Comparison of ENCODE assay signal across 9 mouse cellular contexts in genomic region chr13:63906516-63906915, GRCm38 (mm10).
DNase-seq lines count a peak whose midpoint lies in the region; ATAC-seq lines count a peak whose summit lies in the region.
"Had no signal": no experiment of that assay in that cellular context is flagged by ENCODE, and none has a peak within 500 bp of the region (broad histone marks: within the 10 kb centered on the region; RNA-seq: fewer than 3 reads in every experiment).

No protein-coding gene starts in this region.

- H3K9me3 ChIP-seq in hindbrain, embryonic 15.5 days, result no peaks in the 10 kb centered on the region
- no peaks in the 10 kb centered on the region for H3K9me3 ChIP-seq in hindbrain, embryonic 16.5 days (ENCODE audit: control insufficient read depth, low read length)

- DNase-seq in adrenal gland, postnatal 10 days, result peak; percentile 73
- peak; percentile 67 to 75 for DNase-seq in cerebellum, postnatal 25 days
- peak; percentile 78 to 86 for DNase-seq in lung, adult 18-20 months
- DNase-seq in urinary bladder, postnatal 4 days (ENCODE audit: low spot score in 2 of 2), result no peak
- DNase-seq in layer of hippocampus, postnatal 10 days (ENCODE audit: low spot score in 2 of 2), result no peak
- DNase-seq: midbrain, embryonic 14.5 days had no signal

- no peak overlapping the region for H3K27ac ChIP-seq in hindbrain, embryonic 15.5 days (replicated peaks)
- no peak overlapping the region for H3K27ac ChIP-seq in hindbrain, embryonic 16.5 days (ENCODE audit: low read depth, low read length)

- H3K9ac ChIP-seq in hindbrain, embryonic 15.5 days, result no peak overlapping the region
- H3K9ac ChIP-seq in hindbrain, embryonic 16.5 days (ENCODE audit: low read depth, low read length), result no peak overlapping the region

- H3K27me3 ChIP-seq in hindbrain, embryonic 15.5 days, result 0 out of 2 replicates have a peak, but pooled peaks cover 4% of the 10 kb centered on the region
- H3K27me3 ChIP-seq in hindbrain, embryonic 16.5 days (replicated peaks; ENCODE audit: control insufficient read depth, insufficient read depth, low read length), result no peaks in the 10 kb centered on the region

- H3K4me1 ChIP-seq in hindbrain, embryonic 15.5 days (replicated peaks), result peaks cover 6% of the 10 kb centered on the region
- peaks cover 7% of the 10 kb centered on the region for H3K4me1 ChIP-seq in hindbrain, embryonic 16.5 days (ENCODE audit: control insufficient read depth, insufficient read depth, low read depth, low read length)

- 85% methylated on average over 4 of the region's 4 CpGs for WGBS in hindbrain, embryonic 15.5 days
- 83% methylated on average over 4 of the region's 4 CpGs for WGBS in hindbrain, embryonic 16.5 days

- 0 out of 2 replicates have a peak, but pooled peaks have one; percentile 6 for ATAC-seq in hindbrain, embryonic 15.5 days (ENCODE audit: low FRiP score, low read depth)
- no peak; the same call in 1 of the 2 replicates for ATAC-seq in hindbrain, embryonic 16.5 days
- no peak for ATAC-seq in megakaryocyte-erythroid progenitor cell, adult 5-6 weeks (replicated peaks; ENCODE audit: low FRiP score, low TSS enrichment, poor library complexity, severe bottlenecking)

- no peak overlapping the region for H3K4me3 ChIP-seq in hindbrain, embryonic 15.5 days
- H3K4me3 ChIP-seq in hindbrain, embryonic 16.5 days (ENCODE audit: low read length), result no peak overlapping the region

- no peaks in the 10 kb centered on the region for H3K36me3 ChIP-seq in hindbrain, embryonic 15.5 days
- no peaks in the 10 kb centered on the region for H3K36me3 ChIP-seq in hindbrain, embryonic 16.5 days (ENCODE audit: control insufficient read depth, insufficient read depth, low read length)

- no peak overlapping the region for H3K4me2 ChIP-seq in hindbrain, embryonic 15.5 days
- H3K4me2 ChIP-seq in hindbrain, embryonic 16.5 days (ENCODE audit: low read length), result no peak overlapping the region

Comparison
In these comparisons a context has a peak if more than half of its experiments do, and no peak if none do; other contexts are left out.
1. DNase-seq: peak in adrenal gland, postnatal 10 days (single experiment), cerebellum, postnatal 25 days (2 of 2) and lung, adult 18-20 months (2 of 2); none in urinary bladder, postnatal 4 days (0 of 2) and layer of hippocampus, postnatal 10 days (0 of 2).